19 mouse cellular contexts compared by ENCODE assay signal in genomic region chr7:34645623-34646022, GRCm38 (mm10). TPM values are rescaled to one million over a fixed set of nuclear protein-coding genes. Genes with fewer than 3 reads are reported as not detected.
DNase-seq lines count a peak whose midpoint lies in the region; TF ChIP-seq lines count a peak whose summit lies in the region.
"Had no signal": no experiment of that assay in that cellular context is flagged by ENCODE, and none has a peak within 500 bp of the region (broad histone marks: within the 10 kb centered on the region; RNA-seq: fewer than 3 reads in every experiment).

No protein-coding gene starts in this region.

- H3K36me3 ChIP-seq in CH12.LX (replicated peaks in 1 of 2; ENCODE audit: control insufficient read depth in 1 of 2, insufficient read depth in 1 of 2, low read length in 1 of 2), result peaks cover 46 to 91% of the 10 kb centered on the region in 2 experiments
- H3K36me3 ChIP-seq: G1E had no signal

- peaks cover 24% of the 10 kb centered on the region for H3K9me3 ChIP-seq in CH12.LX (replicated peaks; ENCODE audit: low read length)
- H3K9me3 ChIP-seq: forebrain, embryonic 15.5 days; hindbrain, embryonic 15.5 days had no signal

- 85% methylated on average over 2 of the region's 2 CpGs for WGBS in lung, adult 2 months

- no peaks in the 10 kb centered on the region for H3K79me2 ChIP-seq in CH12.LX (replicated peaks; ENCODE audit: control insufficient read depth, extremely low read depth, insufficient read depth, poor library complexity, severe bottlenecking)

- peaks cover 22 to 84% of the 10 kb centered on the region in 2 experiments for H3K4me1 ChIP-seq in CH12.LX (ENCODE audit: control insufficient read depth in 1 of 2, insufficient read depth in 2 of 2)
- no peaks in the 10 kb centered on the region for H3K4me1 ChIP-seq in lung, adult 2 months (ENCODE audit: control insufficient read depth, insufficient read depth, low read length)

- no peak overlapping the region for H3K9ac ChIP-seq in CH12.LX (ENCODE audit: insufficient read depth, low read depth)
- H3K9ac ChIP-seq: forebrain, embryonic 15.5 days; hindbrain, embryonic 15.5 days had no signal

- intact Hi-C loops in gastrocnemius, adult 2 months (cut with DNase I), result loop anchor here (2.0 to 10.0 kb wide), 2 partner anchors 13 to 431 kb away; no protein-coding TSS in a partner anchor
- intact Hi-C loops in gastrocnemius, postnatal 14 days (cut with DNase I; ENCODE audit: low total_unique reads), result no loop called here

- TF ChIP-seq EP300 in CH12.LX (IDR thresholded peaks at IDR 0.05; ENCODE audit: low read length), result peak; percentile 14; the same call in 1 of the 2 replicates

- H3K4me2 ChIP-seq in CH12.LX (ENCODE audit: insufficient read depth, low read depth, poor library complexity, severe bottlenecking), result peak overlapping the region; percentile 4; the same call in 1 of the 2 replicates
- H3K4me2 ChIP-seq: forebrain, embryonic 15.5 days; heart, embryonic 11.5 days; hindbrain, embryonic 15.5 days had no signal

- H3K27ac ChIP-seq in gastrocnemius, adult 2 months, result peak overlapping the region; percentile 77
- peak overlapping the region; percentile 71 for H3K27ac ChIP-seq in CH12.LX (ENCODE audit: insufficient read depth, low read depth)
- H3K27ac ChIP-seq: forebrain, embryonic 10.5 days; forebrain, embryonic 15.5 days; hindbrain, embryonic 15.5 days had no signal

- TF ChIP-seq CTCF in gastrocnemius, adult 2 months (IDR thresholded peaks at IDR 0.05), result no peak
- no peak for TF ChIP-seq CTCF in CH12.LX (conservative IDR thresholded peaks at IDR 0.05 in 1 of 2, IDR thresholded peaks at IDR 0.05 in 1 of 2; ENCODE audit: low read depth in 2 of 2, low read length in 2 of 2)
- TF ChIP-seq CTCF in lung, adult 2 months (IDR thresholded peaks at IDR 0.05; ENCODE audit: insufficient read depth, low read length), result no peak

- dilution Hi-C loops in CH12.LX (cut with MboI; ENCODE audit: extremely low pct_ligation_motif_present, extremely low pct_unique_long_range_greater_than_20kb, low sequenced_read_pairs), result no loop called here

- H3K4me3 ChIP-seq in gastrocnemius, adult 2 months, result no peak overlapping the region
- H3K4me3 ChIP-seq in CH12.LX (replicated peaks in 1 of 3; ENCODE audit: low read depth in 2 of 3, low read length in 2 of 3, poor library complexity in 1 of 3), result peak overlapping the region in 1 of 3 experiments; percentile 42
- H3K4me3 ChIP-seq in lung, adult 2 months (replicated peaks; ENCODE audit: extremely low read depth, low read depth, low read length), result no peak overlapping the region
- H3K4me3 ChIP-seq: forebrain, embryonic 10.5 days; forebrain, embryonic 15.5 days; hindbrain, embryonic 15.5 days had no signal

- H3K27me3 ChIP-seq in CH12.LX (replicated peaks), result no peaks in the 10 kb centered on the region
- H3K27me3 ChIP-seq: forebrain, embryonic 15.5 days; hindbrain, embryonic 15.5 days; Patski had no signal

- in situ Hi-C loops in CH12.LX (cut with MboI; ENCODE audit: low pct_ligation_motif_present, low pct_unique_long_range_greater_than_20kb, low sequenced_read_pairs), result no loop called here

- no peak for TF ChIP-seq POLR2A in CH12.LX (IDR thresholded peaks at IDR 0.05; ENCODE audit: low read depth, low read length)
- TF ChIP-seq POLR2A in lung, adult 2 months (IDR thresholded peaks at IDR 0.05; ENCODE audit: borderline replicate concordance, extremely low read depth, low read depth, low read length), result no peak

- no peak for DNase-seq in gastrocnemius, adult 2 months
- no peak for DNase-seq in gastrocnemius, postnatal 14 days
- DNase-seq in 416B (ENCODE audit: low read depth) (peak; percentile 5), CH12.LX (ENCODE audit: extremely low read depth) (peak; percentile 71)
- DNase-seq in cerebellum, adult 11-12 months, result no peak
- DNase-seq in lung, adult 2 months, result no peak
- DNase-seq: adrenal gland, postnatal 36 days; cerebellum, adult 2 months; cerebellum, adult 9-11 months; cerebellum, postnatal 25 days; gastrocnemius, postnatal 10 days; heart, adult 11 months had no signal

- TF ChIP-seq RAD21 in CH12.LX (IDR thresholded peaks at IDR 0.05; ENCODE audit: low read depth, low read length), result no peak; the same call in 1 of the 2 replicates

TF ChIP-seq in CH12.LX, 34 proteins besides CTCF, POLR2A, EP300 and RAD21:
- TF ChIP-seq NELFE (IDR thresholded peaks at IDR 0.05; ENCODE audit: low read depth, low read length) (no peak), ETS1 (conservative IDR thresholded peaks at IDR 0.05; ENCODE audit: low read depth, low read length) (0 out of 2 replicates have a peak, but pooled peaks have one; percentile 21), BHLHE40 (IDR thresholded peaks at IDR 0.05; ENCODE audit: low read depth, low read length) (peak; percentile 58), USF2 (conservative IDR thresholded peaks at IDR 0.05; ENCODE audit: low read depth, low read length) (peak; percentile 42), RCOR1 (conservative IDR thresholded peaks at IDR 0.05; ENCODE audit: low read depth, low read length) (no peak), IRF4 (IDR thresholded peaks at IDR 0.05; ENCODE audit: low read depth, low read length) (0 out of 2 replicates have a peak, but pooled peaks have one; percentile 14), USF1 (IDR thresholded peaks at IDR 0.05; ENCODE audit: low read depth, low read length) (peak; percentile 61)

RNA-seq across cellular contexts. Expression of gene Kctd15, which starts 10.9 kb away (rescaled TPM):
- 10 to 100 TPM; 41.4 to 47.1 TPM for total RNA-seq in gastrocnemius, adult 2 months (2021)
- total RNA-seq in gastrocnemius, postnatal 14 days (2021), result 10 to 100 TPM; 22.2 to 32.6 TPM
- total RNA-seq in CH12.LX (2012; rRNA removed) (16.4 and 21.6 TPM in 2 replicates), CH12.LX (2014; rRNA removed) (20.4 and 24.0 TPM in 2 replicates)
- 34.9 and 39.0 TPM in 2 replicates for polyA plus RNA-seq in CH12.LX (2012; ENCODE audit: insufficient read length, low read depth)
- polyA plus RNA-seq in lung, adult 2 months (2012; rRNA removed), result 25.1 and 27.5 TPM in 2 replicates
- total RNA-seq: common myeloid progenitor, adult 5-6 weeks had no signal
- polyA plus RNA-seq: G1E had no signal

Comparison
In these comparisons a context has a peak if more than half of its experiments do, and no peak if none do; other contexts are left out.
1. DNase-seq: peak in 416B (single experiment) and CH12.LX (single experiment); none in gastrocnemius, adult 2 months (single experiment), gastrocnemius, postnatal 14 days (single experiment), cerebellum, adult 11-12 months (single experiment) and lung, adult 2 months (single experiment).